Mouse (Mus musculus): ENCODE measurements at regions not wholly inside any gene's neighbourhood (a gene's known extent, or its start where the extent isn't known, plus 50 kb on each side); places are given as distances from the start of the nearest gene placed in this dataset.
A peak's percentile ranks its signal among the peaks of the same experiment; 100 is the strongest.

GRCm38 (mm10) chr10:17478761-17479632 is 244.0 kb upstream of the Cited2 start:
- DNase-seq = peak; percentile 76

- no peak for DNase-seq
These were observed 240.3 kb upstream of the Cited2 start for GRCm38 (mm10) chr10:17482751-17483150.

GRCm38 (mm10) chr10:17485049-17485449 is 238.0 kb upstream of the Cited2 start:
- no peak for DNase-seq

- DNase-seq = no peak
These were observed 237.5 kb upstream of the Cited2 start for GRCm38 (mm10) chr10:17485515-17485914.

GRCm38 (mm10) chr10:17486011-17486410 is 237.0 kb upstream of the Cited2 start:
- DNase-seq = no peak

- DNase-seq = no peak
These were observed 235.6 kb upstream of the Cited2 start for GRCm38 (mm10) chr10:17487460-17487859.

GRCm38 (mm10) chr10:17491611-17492305 is 231.3 kb upstream of the Cited2 start:
- DNase-seq = no peak

GRCm38 (mm10) chr10:17493137-17493536 is 229.9 kb upstream of the Cited2 start:
- no peak for DNase-seq

- no peak for DNase-seq
These were observed 226.2 kb upstream of the Cited2 start for GRCm38 (mm10) chr10:17496831-17497230.

GRCm38 (mm10) chr10:17510626-17511193 is 212.3 kb upstream of the Cited2 start:
- no peak for DNase-seq

- peak; percentile 49 for DNase-seq
These were observed 211.2 kb upstream of the Cited2 start for GRCm38 (mm10) chr10:17511779-17512335.

- DNase-seq = no peak
These were observed 210.5 kb upstream of the Cited2 start for GRCm38 (mm10) chr10:17512487-17512886.

- no peak for DNase-seq
These were observed 209.3 kb upstream of the Cited2 start for GRCm38 (mm10) chr10:17513756-17514155.

GRCm38 (mm10) chr10:17516068-17516467 is 206.9 kb upstream of the Cited2 start:
- no peak for DNase-seq

- no peak for DNase-seq
These were observed 204.4 kb upstream of the Cited2 start for GRCm38 (mm10) chr10:17518423-17519175.

- DNase-seq = peak; percentile 66
These were observed 200.9 kb upstream of the Cited2 start for GRCm38 (mm10) chr10:17522026-17522541.

- DNase-seq = no peak
These were observed 199.3 kb upstream of the Cited2 start for GRCm38 (mm10) chr10:17523558-17524328.

- no peak for DNase-seq
These were observed 195.8 kb upstream of the Cited2 start for GRCm38 (mm10) chr10:17527151-17527737.

GRCm38 (mm10) chr10:17528116-17528515 is 194.9 kb upstream of the Cited2 start:
- DNase-seq = peak; percentile 20

GRCm38 (mm10) chr10:17528846-17529245 is 194.2 kb upstream of the Cited2 start:
- DNase-seq = no peak

- no peak for DNase-seq
These were observed 193.0 kb upstream of the Cited2 start for GRCm38 (mm10) chr10:17529851-17530509.

Measured in embryo, embryonic 11 days (tissue).